Mouse (Mus musculus) MEL (cell line): ENCODE data around the gene Rassf10. TPM values are rescaled to one million over a fixed set of nuclear protein-coding genes. Genes with fewer than 3 reads are reported as not detected.

Experiments used
- DNase-seq: peaks from one replicate; pipeline ENCODE4 v3.0.0; 2011; ENCODE audit warnings: low read depth, low spot score
- H3K27ac ChIP-seq: 2 replicates; pipeline ENCODE4 v1.5.1; 2012; ENCODE audit warnings: low read depth, mild to moderate bottlenecking, control low read depth, low read length, moderate library complexity; ENCODE audit not compliant: control insufficient read depth
- H3K27me3 ChIP-seq, 2 experiments: fragments of 150-350 bp in 1 of 2; sonication (generic) in 1 of 2; 2 replicates each; pipeline ENCODE4 v1.6.1; 2012; ENCODE audit warnings: low read length in 2 of 2, mild to moderate bottlenecking in 2 of 2, improper control_type of control experiment in 1 of 2, moderate library complexity in 1 of 2; ENCODE audit not compliant: insufficient read depth in 2 of 2, control insufficient read depth in 1 of 2
- H3K36me3 ChIP-seq, 2 experiments: 2 replicates each; pipeline ENCODE4 v1.6.1; 2012 to 2014; ENCODE audit warnings: low read length in 2 of 2, improper control_type of control experiment in 1 of 2, inconsistent platforms in 1 of 2, mild to moderate bottlenecking in 1 of 2; ENCODE audit not compliant: insufficient read depth in 2 of 2, control insufficient read depth in 1 of 2
- H3K4me1 ChIP-seq, 2 experiments: fragments of 150-350 bp in 1 of 2; sonication (generic) in 1 of 2; 2 replicates each; pipeline ENCODE4 v1.6.1; 2012; ENCODE audit warnings: low read length in 2 of 2, improper control_type of control experiment in 1 of 2, mild to moderate bottlenecking in 1 of 2; ENCODE audit not compliant: insufficient read depth in 2 of 2, control insufficient read depth in 1 of 2
- H3K4me3 ChIP-seq, 2 experiments: fragments of 150-350 bp in 1 of 2; sonication (generic) in 1 of 2; 2 replicates each; pipeline ENCODE4 v1.5.1; 2012; ENCODE audit warnings: low read depth in 2 of 2, low read length in 2 of 2, mild to moderate bottlenecking in 2 of 2, moderate library complexity in 2 of 2, control low read depth in 1 of 2, improper control_type of control experiment in 1 of 2; ENCODE audit not compliant: control insufficient read depth in 1 of 2, insufficient read depth in 1 of 2
- H3K79me2 ChIP-seq: 2 replicates; pipeline ENCODE4 v1.6.1; 2012; ENCODE audit warnings: mild to moderate bottlenecking, low read length, moderate library complexity; ENCODE audit not compliant: control insufficient read depth, poor library complexity, insufficient read depth
- H3K9ac ChIP-seq: 2 replicates; pipeline ENCODE4 v1.6.1; 2012; ENCODE audit warnings: low read depth, mild to moderate bottlenecking, control low read depth, low read length, moderate library complexity; ENCODE audit not compliant: control insufficient read depth, poor library complexity, severe bottlenecking
- H3K9me3 ChIP-seq: fragments of 150-350 bp; sonication (generic); replicated peaks from 2 replicates; pipeline ENCODE4 v1.6.1; 2012; ENCODE audit warnings: mild to moderate bottlenecking, low read length, improper control_type of control experiment, moderate library complexity; ENCODE audit not compliant: insufficient read depth
- E2F4 ChIP-seq: IDR thresholded peaks from 2 replicates; pipeline ENCODE4 v1.6.1; 2011; ENCODE audit warnings: low read depth, low read length, improper control_type of control experiment, borderline replicate concordance
- ELF1 ChIP-seq: IDR thresholded peaks from 2 replicates; pipeline ENCODE4 v1.6.1; 2014; ENCODE audit warnings: low read depth, mild to moderate bottlenecking, inconsistent platforms, low read length, improper control_type of control experiment, moderate library complexity
- EP300 ChIP-seq, 2 experiments: IDR thresholded peaks; 2 replicates each; pipeline ENCODE4 v1.6.1; 2011; ENCODE audit warnings: improper control_type of control experiment in 2 of 2, low read length in 2 of 2, low read depth in 1 of 2, mild to moderate bottlenecking in 1 of 2
- ETS1 ChIP-seq: IDR thresholded peaks from 2 replicates; pipeline ENCODE4 v1.6.1; 2012; ENCODE audit warnings: low read depth, mild to moderate bottlenecking, inconsistent platforms, low read length, improper control_type of control experiment, moderate library complexity
- GABPA ChIP-seq: IDR thresholded peaks from 2 replicates; pipeline ENCODE4 v1.6.1; 2012; ENCODE audit warnings: low read depth, mild to moderate bottlenecking, inconsistent platforms, low read length, improper control_type of control experiment, moderate library complexity
- HCFC1 ChIP-seq: IDR thresholded peaks from 2 replicates; pipeline ENCODE4 v1.6.1; 2012; ENCODE audit warnings: low read depth, mild to moderate bottlenecking, inconsistent platforms, low read length, improper control_type of control experiment, moderate library complexity
- JUND ChIP-seq: IDR thresholded peaks from 2 replicates; pipeline ENCODE4 v1.6.1; 2011; ENCODE audit warnings: low read depth, mild to moderate bottlenecking, improper control_type of control experiment, low read length
- MAFK ChIP-seq: IDR thresholded peaks from 2 replicates; pipeline ENCODE4 v1.6.1; 2011; ENCODE audit warnings: low read depth, mild to moderate bottlenecking, low read length, improper control_type of control experiment, borderline replicate concordance
- MAZ ChIP-seq: IDR thresholded peaks from 2 replicates; pipeline ENCODE4 v1.6.1; 2012; ENCODE audit warnings: low read depth, mild to moderate bottlenecking, inconsistent platforms, low read length, improper control_type of control experiment
- MEF2A ChIP-seq: IDR thresholded peaks from 2 replicates; pipeline ENCODE4 v1.6.1; 2014; ENCODE audit warnings: low read depth, mild to moderate bottlenecking, inconsistent platforms, low read length, improper control_type of control experiment; ENCODE audit not compliant: poor library complexity, insufficient replicate concordance, severe bottlenecking; ENCODE audit errors: extremely low read depth
- MYB ChIP-seq: IDR thresholded peaks from 2 replicates; pipeline ENCODE4 v1.6.1; 2011; ENCODE audit warnings: mild to moderate bottlenecking, low read depth, low read length, improper control_type of control experiment
- MYC ChIP-seq: IDR thresholded peaks from 2 replicates; pipeline ENCODE4 v1.6.1; 2011; ENCODE audit warnings: low read depth, mild to moderate bottlenecking, low read length, improper control_type of control experiment, moderate library complexity
- POLR2A ChIP-seq, 2 experiments: IDR thresholded peaks; 2 replicates each; pipeline ENCODE4 v1.6.1; 2011 to 2012; ENCODE audit warnings: low read length in 2 of 2, mild to moderate bottlenecking in 2 of 2, control low read depth in 1 of 2, improper control_type of control experiment in 1 of 2, low read depth in 1 of 2, moderate library complexity in 1 of 2; ENCODE audit not compliant: control insufficient read depth in 1 of 2, insufficient read depth in 1 of 2, poor library complexity in 1 of 2
- POLR2AphosphoS2 ChIP-seq: IDR thresholded peaks from 2 replicates; pipeline ENCODE4 v1.6.1; 2011; ENCODE audit warnings: low read length, improper control_type of control experiment
- POLR2AphosphoS5 ChIP-seq: IDR thresholded peaks from 2 replicates; pipeline ENCODE4 v1.6.1; 2012; ENCODE audit warnings: low read depth, borderline replicate concordance, mild to moderate bottlenecking, inconsistent platforms, low read length, moderate library complexity, mixed read lengths
- RCOR1 ChIP-seq: IDR thresholded peaks from 2 replicates; pipeline ENCODE4 v1.6.1; 2012; ENCODE audit warnings: low read depth, mild to moderate bottlenecking, inconsistent platforms, low read length, improper control_type of control experiment
- SIN3A ChIP-seq: IDR thresholded peaks from 2 replicates; pipeline ENCODE4 v1.6.1; 2012; ENCODE audit warnings: low read length, improper control_type of control experiment, inconsistent platforms
- TBP ChIP-seq: IDR thresholded peaks from 2 replicates; pipeline ENCODE4 v1.8.0; 2011; ENCODE audit warnings: low read depth, low read length, improper control_type of control experiment
- UBTF ChIP-seq: IDR thresholded peaks from 2 replicates; pipeline ENCODE4 v1.6.1; 2012; ENCODE audit warnings: low read depth, mild to moderate bottlenecking, inconsistent platforms, low read length, improper control_type of control experiment, moderate library complexity, borderline replicate concordance; ENCODE audit not compliant: insufficient read depth
- USF1 ChIP-seq: IDR thresholded peaks from 2 replicates; pipeline ENCODE4 v1.6.1; 2014; ENCODE audit warnings: low read depth, mild to moderate bottlenecking, inconsistent platforms, low read length, improper control_type of control experiment, moderate library complexity
- USF2 ChIP-seq, 2 experiments: IDR thresholded peaks; 2 replicates each; pipeline ENCODE4 v1.6.1; 2011 to 2012; ENCODE audit warnings: improper control_type of control experiment in 2 of 2, low read length in 2 of 2, borderline replicate concordance in 1 of 2, inconsistent platforms in 1 of 2, low read depth in 1 of 2, mild to moderate bottlenecking in 1 of 2; ENCODE audit not compliant: insufficient read depth in 1 of 2
- ZC3H11A ChIP-seq: IDR thresholded peaks from 2 replicates; pipeline ENCODE4 v1.6.1; 2012; ENCODE audit warnings: low read depth, mild to moderate bottlenecking, inconsistent platforms, low read length, improper control_type of control experiment
- ZKSCAN1 ChIP-seq: IDR thresholded peaks from 2 replicates; pipeline ENCODE4 v1.6.1; 2012; ENCODE audit warnings: low read depth, mild to moderate bottlenecking, inconsistent platforms, low read length, improper control_type of control experiment, moderate library complexity
- ZNF384 ChIP-seq: IDR thresholded peaks from 2 replicates; pipeline ENCODE4 v1.6.1; 2012; ENCODE audit warnings: low read depth, mild to moderate bottlenecking, inconsistent platforms, low read length, improper control_type of control experiment
- polyA plus RNA-seq, 2 experiments: library from polyadenylated mRNA; stranded (reverse) in 1 of 2; unstranded in 1 of 2; fragments of >175 nt in 1 of 2; fragments of >200 nt in 1 of 2; gene quantifications; 2 replicates each; pipeline versions ENCODE4 v1.2.1 to v1.2.4; 2012; ENCODE audit warnings: low replicate concordance in 2 of 2, low read depth in 1 of 2; ENCODE audit not compliant: insufficient read length in 2 of 2, insufficient read depth in 1 of 2, missing spikeins in 1 of 2
- total RNA-seq: library from RNA; depleted of rRNA; stranded (reverse); fragments of 300-350 nt; gene quantifications from 2 replicates; pipeline ENCODE4 v1.2.3, GENCODE M21; 2012

Rassf10 gene
- total and polyA plus RNA-seq, 3 experiments: not detected

- H3K4me3 ChIP-seq: no peak overlapping the region
- no peak for DNase-seq
- H3K4me1 ChIP-seq: no peaks in the 10 kb centered on the region
- no peak overlapping the region for H3K9ac ChIP-seq
- no peaks in the 10 kb centered on the region for H3K36me3 ChIP-seq
- H3K9me3 ChIP-seq: no peaks in the 10 kb centered on the region
- no peaks in the 10 kb centered on the region for H3K27me3 ChIP-seq
- H3K27ac ChIP-seq: no peak overlapping the region
- H3K79me2 ChIP-seq: no peaks in the 10 kb centered on the region
- no peak for TF ChIP-seq USF2 (IDR thresholded peaks at IDR 0.05; ENCODE audit: borderline replicate concordance in 1 of 2, insufficient read depth in 1 of 2, low read depth in 1 of 2, low read length in 2 of 2)
- no peak for TF ChIP-seq HCFC1
- no peak for TF ChIP-seq EP300 (IDR thresholded peaks at IDR 0.05; ENCODE audit: low read depth in 1 of 2, low read length in 2 of 2)
- no peak for TF ChIP-seq MAFK
- TF ChIP-seq RCOR1: no peak
- TF ChIP-seq ETS1: no peak
- no peak for TF ChIP-seq MEF2A
- TF ChIP-seq POLR2AphosphoS2: no peak
- TF ChIP-seq TBP: no peak
- no peak for TF ChIP-seq MAZ
- TF ChIP-seq POLR2AphosphoS5: no peak
Observed at GRCm38 (mm10) chr7:112909164-112909563, 44.6 kb upstream of the Rassf10 start.

- no peak overlapping the region for H3K4me3 ChIP-seq
- no peaks in the 10 kb centered on the region for H3K79me2 ChIP-seq
- DNase-seq: no peak
- no peak overlapping the region for H3K27ac ChIP-seq
- no peaks in the 10 kb centered on the region for H3K9me3 ChIP-seq
- TF ChIP-seq MAFK: no peak
- no peak for TF ChIP-seq MEF2A
- TF ChIP-seq JUND: no peak
- TF ChIP-seq USF1: no peak
- no peak for TF ChIP-seq E2F4
- no peak for TF ChIP-seq HCFC1
- no peak for TF ChIP-seq GABPA
- no peak for TF ChIP-seq POLR2AphosphoS5
- TF ChIP-seq MYC: no peak
- TF ChIP-seq SIN3A: no peak
- TF ChIP-seq EP300 (IDR thresholded peaks at IDR 0.05; ENCODE audit: low read depth in 1 of 2, low read length in 2 of 2): no peak
- TF ChIP-seq ZKSCAN1: no peak
- no peak for TF ChIP-seq POLR2A (IDR thresholded peaks at IDR 0.05; ENCODE audit: control insufficient read depth in 1 of 2, insufficient read depth in 1 of 2, low read depth in 1 of 2, low read length in 2 of 2, poor library complexity in 1 of 2)
- TF ChIP-seq MAZ: no peak
- TF ChIP-seq MYB: no peak
- TF ChIP-seq ELF1: no peak
- TF ChIP-seq ETS1: no peak
- TF ChIP-seq ZNF384: no peak
- TF ChIP-seq ZC3H11A: no peak
- no peak for TF ChIP-seq UBTF
- no peaks in the 10 kb centered on the region for H3K4me1 ChIP-seq
- no peaks in the 10 kb centered on the region for H3K27me3 ChIP-seq
- no peaks in the 10 kb centered on the region for H3K36me3 ChIP-seq
- no peak overlapping the region for H3K9ac ChIP-seq
Observed at GRCm38 (mm10) chr7:112912969-112913368, 40.8 kb upstream of the Rassf10 start.
